Mouse (Mus musculus) spleen, postnatal 10 days (tissue): ENCODE results near the gene Smtn.
A peak's percentile ranks its signal among the peaks of the same experiment; 100 is the strongest.

Source experiments
- DNase-seq, 2 experiments: peaks; one replicate each; pipeline ENCODE4 v3.0.0; 2021 to 2022; ENCODE audit warnings: low spot score in 2 of 2

Gene Smtn

GRCm38 (mm10) chr11:3540451-3541085 lies at the start of gene Smtn:
TSS of gene Smtn (minus strand) at chr11:3540612.
- DNase-seq, result peak in 1 of 2 experiments; percentile 12

- no peak for DNase-seq
These were observed 47.7 kb upstream of the Smtn start for GRCm38 (mm10) chr11:3588036-3588672.

GRCm38 (mm10) chr11:3587350-3587749 lies 46.9 kb upstream of the Smtn start:
- DNase-seq, result no peak

- DNase-seq, result no peak
These were observed 45.7 kb upstream of the Smtn start for GRCm38 (mm10) chr11:3585983-3586618.

GRCm38 (mm10) chr11:3583127-3583526 lies 42.7 kb upstream of the Smtn start:
- DNase-seq, result no peak

GRCm38 (mm10) chr11:3581908-3582307 lies 41.5 kb upstream of the Smtn start:
- DNase-seq, result no peak

GRCm38 (mm10) chr11:3580306-3581084 lies 40.1 kb upstream of the Smtn start:
- DNase-seq, result no peak

- no peak for DNase-seq
These were observed 37.8 kb upstream of the Smtn start for GRCm38 (mm10) chr11:3578050-3578725.

GRCm38 (mm10) chr11:3575238-3575637 lies 34.8 kb upstream of the Smtn start:
- DNase-seq, result no peak

- peak in 1 of 2 experiments; percentile 34 for DNase-seq
These were observed 32.7 kb upstream of the Smtn start for GRCm38 (mm10) chr11:3573092-3573491.

- no peak for DNase-seq
These were observed 31.8 kb upstream of the Smtn start for GRCm38 (mm10) chr11:3572181-3572580.

GRCm38 (mm10) chr11:3570321-3570720 lies 29.9 kb upstream of the Smtn start:
- no peak for DNase-seq

- DNase-seq, result no peak
These were observed 27.5 kb upstream of the Smtn start for GRCm38 (mm10) chr11:3567896-3568295.

GRCm38 (mm10) chr11:3566018-3566417 lies 25.6 kb upstream of the Smtn start:
- no peak for DNase-seq

- no peak for DNase-seq
These were observed 24.0 kb upstream of the Smtn start for GRCm38 (mm10) chr11:3564451-3564850.

- DNase-seq, result no peak
These were observed 23.4 kb upstream of the Smtn start for GRCm38 (mm10) chr11:3563853-3564252.

- DNase-seq, result no peak
These were observed 19.8 kb upstream of the Smtn start for GRCm38 (mm10) chr11:3560202-3560601.

GRCm38 (mm10) chr11:3557852-3558251 lies 17.4 kb upstream of the Smtn start:
- no peak for DNase-seq

GRCm38 (mm10) chr11:3554976-3555375 lies 14.6 kb upstream of the Smtn start:
- DNase-seq, result no peak

- no peak for DNase-seq
These were observed 9.4 kb upstream of the Smtn start for GRCm38 (mm10) chr11:3549791-3550190.

GRCm38 (mm10) chr11:3548564-3549295 lies 8.3 kb upstream of the Smtn start:
- no peak for DNase-seq
